Mouse (Mus musculus): ENCODE results near the gene Slc30a10. TPM values are rescaled to one million over a fixed set of nuclear protein-coding genes. Genes with fewer than 3 reads are reported as not detected.

Slc30a10 gene
- polyA plus RNA-seq, 1 experiment: 0.09 TPM

DNA sequence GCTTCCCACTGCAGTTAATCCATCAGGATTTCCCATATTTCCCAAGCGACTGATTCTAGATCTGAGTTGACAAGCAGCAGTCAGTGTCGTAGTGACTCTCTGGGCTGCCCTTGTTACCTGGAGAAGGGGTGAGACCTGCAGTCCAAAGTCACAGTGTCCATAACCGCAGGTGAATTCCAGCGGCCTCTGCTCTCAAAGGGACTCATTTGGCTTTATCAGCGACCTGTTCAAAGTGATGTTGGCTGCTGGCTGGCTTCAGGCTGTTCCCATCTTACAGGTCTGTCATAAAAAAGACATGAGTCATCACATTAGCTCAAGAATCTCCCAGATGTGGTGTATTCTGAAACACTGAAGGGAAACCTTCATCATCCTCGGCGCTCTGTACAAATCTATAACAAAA is 5.7 kb upstream of the Slc30a10 start:
- Histone ChIP-seq H3K27me3 (ENCODE audit: control insufficient read depth, insufficient read depth, low read length) (no peaks in the 10 kb centered on the region), H3K36me3 (ENCODE audit: control insufficient read depth, insufficient read depth, low read length) (no peaks in the 10 kb centered on the region), H3K27ac (ENCODE audit: control insufficient read depth, insufficient read depth, low read length) (no peak overlapping the region), H3K4me3 (ENCODE audit: control insufficient read depth, insufficient read depth, low read length) (no peak overlapping the region), H3K4me1 (replicated peaks; ENCODE audit: control insufficient read depth, insufficient read depth, low read length) (no peaks in the 10 kb centered on the region)
- WGBS: 91% methylated on average over 7 of the region's 7 CpGs
- DNase-seq: no peak
- TF ChIP-seq CTCF (IDR thresholded peaks at IDR 0.05; ENCODE audit: borderline replicate concordance, control insufficient read depth, extremely low read depth, insufficient read depth, low read length, poor library complexity) (no peak), POLR2A (IDR thresholded peaks at IDR 0.05; ENCODE audit: control insufficient read depth, extremely low read depth, insufficient read depth, low read length, poor library complexity) (no peak)

- H3K4me1 ChIP-seq (replicated peaks; ENCODE audit: control insufficient read depth, insufficient read depth, low read length): no peaks in the 10 kb centered on the region
- DNase-seq: no peak
- 71% methylated on average over 2 of the region's 2 CpGs for WGBS
- H3K36me3 ChIP-seq (ENCODE audit: control insufficient read depth, insufficient read depth, low read length): no peaks in the 10 kb centered on the region
- H3K27ac ChIP-seq (ENCODE audit: control insufficient read depth, insufficient read depth, low read length): no peak overlapping the region
- TF ChIP-seq POLR2A (IDR thresholded peaks at IDR 0.05; ENCODE audit: control insufficient read depth, extremely low read depth, insufficient read depth, low read length, poor library complexity): no peak
- no peak for TF ChIP-seq CTCF (IDR thresholded peaks at IDR 0.05; ENCODE audit: borderline replicate concordance, control insufficient read depth, extremely low read depth, insufficient read depth, low read length, poor library complexity)
- H3K4me3 ChIP-seq (ENCODE audit: control insufficient read depth, insufficient read depth, low read length): no peak overlapping the region
- H3K27me3 ChIP-seq (ENCODE audit: control insufficient read depth, insufficient read depth, low read length): peaks cover 5% of the 10 kb centered on the region; the same call in 1 of the 2 replicates
Measured at GRCm38 (mm10) chr1:185449727-185450126, 4.9 kb upstream of the Slc30a10 start.

DNA sequence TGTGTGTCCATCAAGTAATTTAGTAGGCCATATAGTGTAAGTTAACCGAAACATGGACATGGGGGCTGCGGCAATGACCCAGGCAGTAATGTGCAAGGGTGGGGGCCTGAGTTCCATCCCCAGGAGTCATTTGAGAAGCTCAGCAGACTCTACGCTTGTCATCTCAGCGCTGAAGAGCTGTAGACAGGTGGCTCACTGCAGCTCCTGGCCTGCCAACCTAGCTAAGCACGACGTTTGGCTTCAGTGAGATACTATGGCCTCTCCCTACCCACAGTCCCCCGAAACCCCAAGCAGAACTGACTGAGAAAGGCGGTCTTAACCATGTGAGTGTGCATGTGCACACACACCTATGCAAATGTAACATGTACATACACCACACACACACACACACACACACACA is 3.6 kb upstream of the Slc30a10 start:
- 84% methylated on average over 8 of the region's 8 CpGs for WGBS
- Histone ChIP-seq H3K4me1 (replicated peaks; ENCODE audit: control insufficient read depth, insufficient read depth, low read length) (no peaks in the 10 kb centered on the region), H3K27ac (ENCODE audit: control insufficient read depth, insufficient read depth, low read length) (no peak overlapping the region), H3K27me3 (ENCODE audit: control insufficient read depth, insufficient read depth, low read length) (peaks cover 5% of the 10 kb centered on the region; the same call in 1 of the 2 replicates), H3K36me3 (ENCODE audit: control insufficient read depth, insufficient read depth, low read length) (no peaks in the 10 kb centered on the region), H3K4me3 (ENCODE audit: control insufficient read depth, insufficient read depth, low read length) (no peak overlapping the region)
- no peak for TF ChIP-seq POLR2A (IDR thresholded peaks at IDR 0.05; ENCODE audit: control insufficient read depth, extremely low read depth, insufficient read depth, low read length, poor library complexity)
- TF ChIP-seq CTCF (IDR thresholded peaks at IDR 0.05; ENCODE audit: borderline replicate concordance, control insufficient read depth, extremely low read depth, insufficient read depth, low read length, poor library complexity): no peak
- no peak for DNase-seq

DNA sequence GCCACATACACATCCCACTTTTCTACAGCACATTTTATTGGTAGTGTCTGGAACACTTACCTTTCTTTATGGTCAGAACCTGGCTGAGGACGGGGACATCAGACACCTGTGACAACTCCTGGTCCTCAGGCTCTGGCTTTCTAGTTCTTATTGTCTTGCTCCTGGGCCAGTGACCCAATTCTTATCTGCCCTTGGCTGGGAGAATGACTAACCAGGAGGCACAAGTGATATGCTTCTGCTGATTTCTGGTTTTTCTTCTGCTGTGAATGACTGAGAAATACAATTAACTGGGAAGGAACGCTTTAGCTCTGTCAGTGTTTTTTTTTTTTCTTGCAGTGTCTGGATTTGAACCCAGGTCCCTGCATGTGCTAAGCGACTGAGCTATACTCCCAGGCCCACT is 3.2 kb upstream of the Slc30a10 start:
- Histone ChIP-seq H3K27me3 (ENCODE audit: control insufficient read depth, insufficient read depth, low read length) (peaks cover 5% of the 10 kb centered on the region; the same call in 1 of the 2 replicates), H3K36me3 (ENCODE audit: control insufficient read depth, insufficient read depth, low read length) (no peaks in the 10 kb centered on the region), H3K27ac (ENCODE audit: control insufficient read depth, insufficient read depth, low read length) (no peak overlapping the region), H3K4me1 (replicated peaks; ENCODE audit: control insufficient read depth, insufficient read depth, low read length) (no peaks in the 10 kb centered on the region), H3K4me3 (ENCODE audit: control insufficient read depth, insufficient read depth, low read length) (no peak overlapping the region)
- 91% methylated on average over 3 of the region's 3 CpGs for WGBS
- TF ChIP-seq CTCF (IDR thresholded peaks at IDR 0.05; ENCODE audit: borderline replicate concordance, control insufficient read depth, extremely low read depth, insufficient read depth, low read length, poor library complexity) (no peak), POLR2A (IDR thresholded peaks at IDR 0.05; ENCODE audit: control insufficient read depth, extremely low read depth, insufficient read depth, low read length, poor library complexity) (no peak)
- no peak for DNase-seq

GRCm38 (mm10) chr1:185452461-185452860 is 2.2 kb upstream of the Slc30a10 start:
- Histone ChIP-seq H3K4me3 (ENCODE audit: control insufficient read depth, insufficient read depth, low read length) (no peak overlapping the region), H3K4me1 (replicated peaks; ENCODE audit: control insufficient read depth, insufficient read depth, low read length) (no peaks in the 10 kb centered on the region), H3K27me3 (ENCODE audit: control insufficient read depth, insufficient read depth, low read length) (peaks cover 9% of the 10 kb centered on the region; the same call in 1 of the 2 replicates), H3K27ac (ENCODE audit: control insufficient read depth, insufficient read depth, low read length) (no peak overlapping the region), H3K36me3 (ENCODE audit: control insufficient read depth, insufficient read depth, low read length) (no peaks in the 10 kb centered on the region)
- no peak for DNase-seq
- TF ChIP-seq POLR2A (IDR thresholded peaks at IDR 0.05; ENCODE audit: control insufficient read depth, extremely low read depth, insufficient read depth, low read length, poor library complexity) (no peak), CTCF (IDR thresholded peaks at IDR 0.05; ENCODE audit: borderline replicate concordance, control insufficient read depth, extremely low read depth, insufficient read depth, low read length, poor library complexity) (no peak)
- WGBS: 99% methylated on average over 6 of the region's 6 CpGs

- DNase-seq: no peak
- Histone ChIP-seq H3K27ac (ENCODE audit: control insufficient read depth, insufficient read depth, low read length) (no peak overlapping the region), H3K4me3 (ENCODE audit: control insufficient read depth, insufficient read depth, low read length) (no peak overlapping the region), H3K36me3 (ENCODE audit: control insufficient read depth, insufficient read depth, low read length) (no peaks in the 10 kb centered on the region), H3K27me3 (ENCODE audit: control insufficient read depth, insufficient read depth, low read length) (peaks cover 9% of the 10 kb centered on the region; the same call in 1 of the 2 replicates), H3K4me1 (replicated peaks; ENCODE audit: control insufficient read depth, insufficient read depth, low read length) (no peaks in the 10 kb centered on the region)
- WGBS: 52% methylated on average over 4 of the region's 4 CpGs
- no peak for TF ChIP-seq POLR2A (IDR thresholded peaks at IDR 0.05; ENCODE audit: control insufficient read depth, extremely low read depth, insufficient read depth, low read length, poor library complexity)
Measured at GRCm38 (mm10) chr1:185454144-185454543, 504 bp upstream of the Slc30a10 start.

All from thymus, adult 2 months (tissue).